Mouse (Mus musculus) thymus, adult 2 months (tissue): ENCODE measurements around the gene Klhl36. TPM values are rescaled to one million over a fixed set of nuclear protein-coding genes. Genes with fewer than 3 reads are reported as not detected.

Source experiments
- DNase-seq: peaks from one replicate; pipeline ENCODE4 v3.0.0; 2021
- H3K27ac ChIP-seq: fragments of 200-500 bp; 2 replicates; pipeline ENCODE4 v1.5.1; 2012; ENCODE audit warnings: low read length, control low read depth; ENCODE audit not compliant: control insufficient read depth, insufficient read depth
- H3K27me3 ChIP-seq: fragments of 200-500 bp; 2 replicates; pipeline ENCODE4 v1.6.1; 2012; ENCODE audit warnings: mild to moderate bottlenecking, low read length, moderate library complexity, mixed read lengths; ENCODE audit not compliant: control insufficient read depth, insufficient read depth
- H3K36me3 ChIP-seq: fragments of 200-500 bp; 2 replicates; pipeline ENCODE4 v1.6.1; 2012; ENCODE audit warnings: mild to moderate bottlenecking, low read length, moderate library complexity; ENCODE audit not compliant: control insufficient read depth, insufficient read depth
- H3K4me1 ChIP-seq: fragments of 200-500 bp; replicated peaks from 2 replicates; pipeline ENCODE4 v1.6.1; 2012; ENCODE audit warnings: low read length; ENCODE audit not compliant: control insufficient read depth, insufficient read depth
- H3K4me3 ChIP-seq: fragments of 200-500 bp; 2 replicates; pipeline ENCODE4 v1.5.1; 2012; ENCODE audit warnings: mild to moderate bottlenecking, low read length, control low read depth, moderate library complexity; ENCODE audit not compliant: control insufficient read depth, insufficient read depth
- CTCF ChIP-seq: fragments of 200-500 bp; IDR thresholded peaks from 2 replicates; pipeline ENCODE4 v1.5.1; 2012; ENCODE audit warnings: mild to moderate bottlenecking, control low read depth, low read length, moderate library complexity, borderline replicate concordance; ENCODE audit not compliant: control insufficient read depth, poor library complexity, insufficient read depth; ENCODE audit errors: extremely low read depth
- POLR2A ChIP-seq: fragments of 200-500 bp; IDR thresholded peaks from 2 replicates; pipeline ENCODE4 v1.6.1; 2012; ENCODE audit warnings: mild to moderate bottlenecking, low read length, control low read depth, moderate library complexity; ENCODE audit not compliant: control insufficient read depth, poor library complexity, insufficient read depth; ENCODE audit errors: extremely low read depth
- WGBS: fragments of 180-500 bp; shearing (Covaris S2); methylation state at CpG from one replicate; pipeline ENCODE4 v1.1.7; 2018; 5-methylcytosine and 5-hydroxymethylcytosine counted together
- polyA plus RNA-seq: library from polyadenylated mRNA; depleted of rRNA; stranded (reverse); fragments of >200 nt; gene quantifications from 2 replicates; pipeline ENCODE4 v1.2.3, GENCODE M21; 2012; rRNA removed

The Klhl36 gene
- polyA plus RNA-seq, 1 experiment = 41.8 TPM

- H3K36me3 ChIP-seq = no peaks in the 10 kb centered on the region
- no peak for TF ChIP-seq POLR2A
- no peak for TF ChIP-seq CTCF
Measured at GRCm38 (mm10) chr8:119926474-119926873, 64.4 kb downstream of the Klhl36 start.

More at GRCm38 (mm10) chr8:119926474-119926873, 64.4 kb downstream of the Klhl36 start:
- WGBS = 24% methylated on average over 2 of the region's 2 CpGs
- Histone ChIP-seq H3K27ac (no peak overlapping the region), H3K27me3 (no peaks in the 10 kb centered on the region), H3K4me3 (no peak overlapping the region), H3K4me1 (no peaks in the 10 kb centered on the region; the same call in 1 of the 2 replicates)
- peak; percentile 47 for DNase-seq

Other genes with a start within 250 kb of the Klhl36 start
- gene Adad2, start 249.5 kb upstream of the Klhl36 start, polyA plus RNA-seq = 0.22 and 0.34 TPM in 2 replicates
- 0.32 and 0.47 TPM in 2 replicates for gene Kcng4, start 226.6 kb upstream of the Klhl36 start, polyA plus RNA-seq
- 5.9 and 7.4 TPM in 2 replicates for gene Wfdc1, start 195.9 kb upstream of the Klhl36 start, polyA plus RNA-seq
- gene Atp2c2, start 162.3 kb upstream of the Klhl36 start, polyA plus RNA-seq = 0.16 and 0.19 TPM in 2 replicates
- gene Tldc1, start 83.8 kb upstream of the Klhl36 start, polyA plus RNA-seq = 13.9 and 14.0 TPM in 2 replicates
- gene Cotl1, start 21.7 kb upstream of the Klhl36 start, polyA plus RNA-seq = 428 and 476 TPM in 2 replicates
- 126 and 149 TPM in 2 replicates for gene Usp10, start 48.1 kb downstream of the Klhl36 start, polyA plus RNA-seq
- 89.2 and 103 TPM in 2 replicates for gene Gm20388, start 48.6 kb downstream of the Klhl36 start, polyA plus RNA-seq
- gene Crispld2, start 130.2 kb downstream of the Klhl36 start, polyA plus RNA-seq = 7.6 TPM in 2 replicates
- gene Zdhhc7, start 239.2 kb downstream of the Klhl36 start, polyA plus RNA-seq = 93.4 and 94.2 TPM in 2 replicates